Mouse (Mus musculus): ENCODE measurements around the gene Bend7. TPM values are rescaled to one million over a fixed set of nuclear protein-coding genes. Genes with fewer than 3 reads are reported as not detected.

Bend7 gene
- polyA plus RNA-seq, 1 experiment from 2014 or later = 6.4 TPM

DNA sequence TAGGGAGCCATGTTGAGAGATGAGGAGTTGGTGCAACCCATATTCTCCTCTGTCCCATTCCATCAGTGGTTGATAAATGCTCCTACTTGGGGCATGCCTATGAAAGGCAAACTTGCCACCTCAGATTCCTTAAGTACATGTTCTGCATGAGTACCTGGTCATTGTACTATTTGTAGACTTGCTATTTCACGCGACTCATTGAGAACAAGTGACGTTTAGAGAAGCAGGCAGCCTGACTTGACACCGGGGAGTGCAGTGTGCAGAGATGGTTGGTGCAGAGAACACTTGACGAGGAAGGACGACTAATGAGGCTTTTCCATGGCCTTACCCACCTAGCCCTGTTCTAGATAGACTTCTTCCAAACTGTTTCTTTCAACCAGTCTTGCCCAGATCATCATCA lies 34.3 kb downstream of the Bend7 start:
- ATAC-seq (ENCODE audit: low FRiP score) = no peak

DNA sequence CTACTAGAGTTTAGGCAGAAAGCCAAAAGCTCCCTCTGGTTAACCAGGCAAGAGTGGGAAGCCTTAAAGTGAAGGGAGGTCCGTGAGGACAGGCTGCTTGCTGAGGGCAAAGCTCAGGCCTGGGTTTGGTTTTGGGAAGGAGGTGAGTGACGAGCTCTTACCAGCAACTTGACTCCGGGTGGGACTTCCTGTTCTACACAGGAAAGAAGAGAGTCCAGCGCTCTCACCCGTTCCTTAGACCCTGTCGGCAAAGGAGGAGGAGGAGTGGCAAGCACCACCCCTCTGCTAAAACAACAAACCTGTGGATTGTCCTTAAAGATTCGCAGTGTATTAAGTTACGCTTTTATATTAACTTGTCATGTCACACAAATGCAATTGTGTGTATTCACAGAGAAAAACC lies 38.1 kb downstream of the Bend7 start:
- ATAC-seq (ENCODE audit: low FRiP score) = no peak
- H3K4me1 ChIP-seq = no peaks in the 10 kb centered on the region
- no peak overlapping the region for H3K4me3 ChIP-seq
- H3K4me2 ChIP-seq (replicated peaks) = no peak overlapping the region
- no peaks in the 10 kb centered on the region for H3K27me3 ChIP-seq
- no peaks in the 10 kb centered on the region for H3K9me3 ChIP-seq (replicated peaks)
- H3K27ac ChIP-seq = no peak overlapping the region
- H3K36me3 ChIP-seq = no peaks in the 10 kb centered on the region
- H3K9ac ChIP-seq = no peak overlapping the region
- 78% methylated on average over 8 of the region's 8 CpGs for WGBS

More for the DNA sequence above, 34.3 kb downstream of the Bend7 start:
- no peak overlapping the region for H3K4me2 ChIP-seq (replicated peaks)
- H3K27me3 ChIP-seq = no peaks in the 10 kb centered on the region
- 88% methylated on average over 6 of the region's 6 CpGs for WGBS
- no peak overlapping the region for H3K9ac ChIP-seq
- H3K9me3 ChIP-seq (replicated peaks) = no peaks in the 10 kb centered on the region
- 0 out of 2 replicates have a peak, but pooled peaks cover 2% of the 10 kb centered on the region for H3K4me1 ChIP-seq
- no peak overlapping the region for H3K27ac ChIP-seq
- no peaks in the 10 kb centered on the region for H3K36me3 ChIP-seq
- H3K4me3 ChIP-seq = no peak overlapping the region

DNA sequence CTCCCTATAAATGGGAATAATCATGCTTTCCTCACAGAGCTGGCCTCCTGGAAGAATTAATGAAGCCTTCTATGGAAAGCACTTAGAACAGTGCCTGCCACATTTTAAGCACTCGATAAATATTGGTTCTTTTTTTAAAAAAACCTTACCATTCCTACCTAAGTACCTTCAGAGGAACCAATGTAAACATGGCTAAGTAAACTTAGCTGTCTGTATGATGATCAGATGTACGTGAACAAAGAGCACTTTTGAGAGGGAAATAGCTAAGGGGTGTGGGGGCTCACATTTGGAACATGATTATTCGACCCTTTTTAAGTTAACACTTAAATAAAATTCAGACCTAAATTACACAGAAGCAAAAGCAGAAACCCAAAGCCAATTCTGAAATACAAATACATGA lies 39.6 kb downstream of the Bend7 start:
- Histone ChIP-seq H3K27me3 (no peaks in the 10 kb centered on the region), H3K4me1 (no peaks in the 10 kb centered on the region), H3K27ac (no peak overlapping the region), H3K9me3 (replicated peaks) (no peaks in the 10 kb centered on the region), H3K36me3 (no peaks in the 10 kb centered on the region), H3K4me2 (replicated peaks) (no peak overlapping the region), H3K9ac (no peak overlapping the region), H3K4me3 (no peak overlapping the region)
- no peak for ATAC-seq (ENCODE audit: low FRiP score)
- WGBS = 86% methylated on average over 3 of the region's 3 CpGs

DNA sequence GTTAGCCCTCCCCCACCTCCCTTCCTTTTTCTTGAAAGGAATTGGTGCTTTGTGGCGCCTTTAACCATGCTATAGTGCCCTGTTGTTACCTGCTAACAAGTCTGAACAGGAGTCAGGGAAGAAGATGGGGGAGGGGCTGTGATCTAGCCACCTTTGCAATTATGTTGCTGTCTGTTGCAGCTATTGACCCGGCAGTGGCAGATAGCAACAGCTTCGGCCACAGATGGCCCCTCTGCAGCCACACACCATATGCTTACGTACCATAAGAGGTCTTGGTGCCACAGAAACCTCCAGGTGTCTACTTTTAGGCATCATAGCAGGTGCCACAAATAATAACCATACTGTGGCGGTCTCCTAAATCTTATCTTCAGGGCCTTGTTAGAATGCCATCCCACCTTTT lies 43.1 kb downstream of the Bend7 start:
- Histone ChIP-seq H3K4me3 (no peak overlapping the region), H3K27ac (no peak overlapping the region), H3K4me2 (replicated peaks) (no peak overlapping the region), H3K36me3 (0 out of 2 replicates have a peak, but pooled peaks cover 3% of the 10 kb centered on the region), H3K9ac (no peak overlapping the region), H3K4me1 (no peaks in the 10 kb centered on the region), H3K9me3 (replicated peaks) (no peaks in the 10 kb centered on the region), H3K27me3 (no peaks in the 10 kb centered on the region)
- ATAC-seq (ENCODE audit: low FRiP score) = no peak
- 71% methylated on average over 5 of the region's 5 CpGs for WGBS

DNA sequence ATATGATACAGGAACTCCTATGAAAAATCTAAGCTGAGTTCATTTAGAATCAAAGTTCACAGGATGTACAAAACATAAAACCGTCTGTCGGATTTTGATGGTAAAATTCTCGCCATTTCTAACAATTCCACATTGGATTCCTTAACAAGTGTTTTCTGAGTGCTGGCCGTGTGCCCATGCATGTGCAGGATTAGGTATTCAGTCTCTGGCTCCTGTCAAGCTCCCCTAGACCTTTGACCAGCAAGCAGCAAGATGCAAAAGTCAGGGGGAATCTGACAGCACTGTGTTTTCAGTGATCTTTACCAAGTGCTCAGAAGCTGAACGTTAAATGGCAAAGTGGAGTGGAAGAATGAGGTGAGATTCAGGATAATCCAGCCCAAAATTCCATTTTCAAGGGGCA lies 44.3 kb downstream of the Bend7 start:
- Histone ChIP-seq H3K9ac (no peak overlapping the region), H3K36me3 (0 out of 2 replicates have a peak, but pooled peaks cover 3% of the 10 kb centered on the region), H3K4me2 (replicated peaks) (no peak overlapping the region), H3K4me3 (no peak overlapping the region), H3K4me1 (no peaks in the 10 kb centered on the region), H3K27me3 (no peaks in the 10 kb centered on the region), H3K9me3 (replicated peaks) (no peaks in the 10 kb centered on the region), H3K27ac (no peak overlapping the region)
- WGBS = 83% methylated on average over 5 of the region's 5 CpGs
- ATAC-seq (ENCODE audit: low FRiP score) = no peak

DNA sequence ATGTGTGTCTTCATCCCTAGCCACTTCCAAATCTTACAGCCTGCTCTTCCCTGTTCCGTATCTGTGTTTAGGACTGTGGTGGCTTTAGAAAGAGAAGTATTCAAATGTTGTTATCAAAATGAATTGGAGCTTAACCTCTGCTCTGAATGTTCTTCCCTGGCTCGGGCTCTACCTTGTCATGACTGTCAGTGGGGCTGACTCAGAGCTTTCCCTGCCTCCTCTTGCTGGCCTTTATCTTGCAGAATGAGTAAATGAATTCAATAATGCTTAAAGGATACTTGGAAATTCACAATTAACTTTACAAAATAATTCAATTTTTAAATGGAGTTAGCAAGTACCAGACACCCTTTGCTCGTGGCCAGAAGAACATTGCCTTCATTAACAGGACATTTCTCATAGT lies 46.4 kb downstream of the Bend7 start:
- WGBS = 93% methylated on average over 3 of the region's 3 CpGs
- Histone ChIP-seq H3K27ac (no peak overlapping the region), H3K27me3 (no peaks in the 10 kb centered on the region), H3K36me3 (0 out of 2 replicates have a peak, but pooled peaks cover 3% of the 10 kb centered on the region), H3K9me3 (replicated peaks) (no peaks in the 10 kb centered on the region), H3K4me3 (no peak overlapping the region), H3K4me2 (replicated peaks) (no peak overlapping the region), H3K4me1 (no peaks in the 10 kb centered on the region), H3K9ac (no peak overlapping the region)
- no peak for ATAC-seq (ENCODE audit: low FRiP score)

DNA sequence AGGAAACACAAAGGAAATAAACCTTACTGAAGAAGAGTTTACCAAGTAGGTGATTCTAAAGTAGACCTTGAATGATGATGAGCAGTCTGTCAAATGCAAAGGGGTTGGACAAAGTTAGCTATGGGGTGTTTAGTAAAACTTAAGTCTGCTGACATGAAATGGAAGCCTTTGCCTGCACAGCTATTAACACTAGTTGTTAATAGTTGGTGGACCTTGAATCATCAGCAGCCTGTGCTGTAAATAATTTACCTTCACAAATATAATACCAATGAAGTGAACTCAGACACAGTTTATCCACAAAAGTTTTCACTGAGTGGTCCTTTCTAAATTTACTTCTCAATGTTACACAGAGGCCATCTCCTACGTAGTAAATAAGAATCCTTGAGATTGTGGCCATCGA lies 52.7 kb downstream of the Bend7 start:
- Histone ChIP-seq H3K4me3 (no peak overlapping the region), H3K9me3 (replicated peaks) (no peaks in the 10 kb centered on the region), H3K4me2 (replicated peaks) (no peak overlapping the region), H3K36me3 (no peaks in the 10 kb centered on the region), H3K9ac (no peak overlapping the region), H3K27me3 (no peaks in the 10 kb centered on the region), H3K4me1 (no peaks in the 10 kb centered on the region), H3K27ac (no peak overlapping the region)
- WGBS = 90% methylated on average over 2 of the region's 2 CpGs
- no peak for ATAC-seq (ENCODE audit: low FRiP score)

DNA sequence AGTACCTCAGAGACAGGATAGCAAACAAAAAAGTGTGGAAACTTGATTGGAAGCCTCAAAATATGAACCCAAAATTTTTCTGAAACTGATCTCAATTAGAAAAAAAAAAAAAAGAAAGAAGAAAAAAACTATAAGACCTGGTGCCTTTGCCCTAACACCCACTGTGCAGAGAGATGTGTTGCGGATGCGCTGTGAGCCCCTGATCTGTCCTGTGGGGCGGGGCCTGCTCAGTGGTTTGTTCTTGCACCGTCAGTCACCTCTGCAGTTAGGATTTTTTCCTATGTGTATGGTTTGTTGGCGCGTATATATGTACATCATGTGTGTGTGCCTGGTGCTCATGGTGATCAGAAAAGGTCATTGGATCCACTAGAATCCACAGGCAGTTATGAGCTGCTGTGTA lies 56.3 kb downstream of the Bend7 start:
- Histone ChIP-seq H3K4me3 (no peak overlapping the region), H3K4me2 (replicated peaks) (no peak overlapping the region), H3K9ac (no peak overlapping the region), H3K27ac (no peak overlapping the region), H3K9me3 (replicated peaks) (no peaks in the 10 kb centered on the region), H3K4me1 (no peaks in the 10 kb centered on the region), H3K27me3 (no peaks in the 10 kb centered on the region), H3K36me3 (no peaks in the 10 kb centered on the region)
- 93% methylated on average over 6 of the region's 6 CpGs for WGBS
- no peak for ATAC-seq (ENCODE audit: low FRiP score)

DNA sequence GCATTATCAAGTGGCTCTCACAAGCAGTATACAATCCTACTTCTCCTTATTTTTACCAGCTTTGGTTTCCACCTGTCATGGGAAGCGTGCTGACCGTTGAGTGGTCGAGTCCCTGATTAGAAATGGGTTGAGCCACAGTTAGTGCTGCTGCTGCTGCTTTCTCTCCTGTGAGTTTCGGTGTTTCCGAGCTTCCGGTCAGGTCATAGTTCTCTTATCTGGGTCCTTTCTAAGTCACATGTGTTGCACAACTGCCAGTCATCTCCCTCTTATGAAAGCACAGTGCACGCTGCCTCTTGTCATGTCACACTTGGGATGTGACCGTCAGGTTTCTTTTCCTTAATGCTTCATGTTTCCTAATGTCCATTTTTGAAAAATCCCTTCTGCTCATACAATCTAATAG lies 59.7 kb downstream of the Bend7 start:
- no peak overlapping the region for H3K27ac ChIP-seq
- no peak overlapping the region for H3K4me2 ChIP-seq (replicated peaks)
- no peaks in the 10 kb centered on the region for H3K36me3 ChIP-seq
- no peaks in the 10 kb centered on the region for H3K9me3 ChIP-seq (replicated peaks)
- 91% methylated on average over 8 of the region's 8 CpGs for WGBS
- no peak overlapping the region for H3K9ac ChIP-seq
- H3K4me1 ChIP-seq = no peaks in the 10 kb centered on the region
- H3K4me3 ChIP-seq = no peak overlapping the region
- H3K27me3 ChIP-seq = no peaks in the 10 kb centered on the region
- ATAC-seq (ENCODE audit: low FRiP score) = no peak

DNA sequence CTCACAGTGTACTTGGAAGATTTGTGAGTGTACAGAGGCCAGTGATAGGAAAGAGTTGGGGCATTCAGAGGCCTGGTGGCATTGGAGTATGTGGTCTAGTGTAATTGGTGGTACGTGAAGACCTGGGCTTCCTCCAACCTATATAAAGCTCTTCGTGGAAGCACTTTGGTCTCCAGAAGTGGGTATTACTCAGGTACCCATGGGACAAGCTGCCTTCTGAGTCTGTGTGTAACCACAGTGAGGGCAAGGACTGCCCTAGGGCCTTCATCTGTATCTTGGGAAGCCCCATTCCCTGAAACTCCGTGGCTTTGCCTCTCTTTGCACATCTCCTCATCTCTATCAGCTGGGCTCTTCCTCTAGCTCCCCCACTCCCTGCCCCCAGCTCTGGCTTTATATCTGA lies 64.0 kb downstream of the Bend7 start:
- 89% methylated on average over 3 of the region's 3 CpGs for WGBS
- H3K4me1 ChIP-seq = peaks cover 7% of the 10 kb centered on the region

DNA sequence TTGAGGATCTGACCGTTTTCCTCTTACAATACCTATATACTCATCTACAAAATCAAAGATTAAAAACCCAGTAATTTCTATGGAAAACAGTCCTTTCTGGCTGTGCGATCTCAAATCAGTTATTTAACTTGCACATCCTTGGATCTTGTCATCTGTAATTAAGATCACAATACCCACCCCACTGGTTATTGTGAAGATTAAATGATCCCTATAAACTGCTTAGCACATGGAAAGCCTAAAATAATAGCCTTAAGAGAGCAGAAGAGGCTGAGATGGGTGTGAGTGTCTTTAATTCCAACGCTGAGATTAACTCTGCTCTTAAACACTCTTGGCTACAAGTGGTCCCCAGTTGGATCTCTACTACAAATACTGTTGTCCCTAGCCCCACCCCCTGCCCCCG lies 64.8 kb downstream of the Bend7 start:
- Histone ChIP-seq H3K4me1 (peaks cover 7% of the 10 kb centered on the region), H3K9me3 (replicated peaks) (no peaks in the 10 kb centered on the region), H3K27me3 (no peaks in the 10 kb centered on the region), H3K9ac (no peak overlapping the region), H3K36me3 (no peaks in the 10 kb centered on the region), H3K4me2 (replicated peaks) (no peak overlapping the region), H3K27ac (0 out of 2 replicates have a peak overlapping the region, but pooled peaks have one; percentile 52), H3K4me3 (no peak overlapping the region)
- WGBS = 69% methylated on average over 4 of the region's 4 CpGs
- ATAC-seq (ENCODE audit: low FRiP score) = no peak

More for the DNA sequence above, 64.0 kb downstream of the Bend7 start:
- no peaks in the 10 kb centered on the region for H3K9me3 ChIP-seq (replicated peaks)
- no peak overlapping the region for H3K27ac ChIP-seq
- no peaks in the 10 kb centered on the region for H3K36me3 ChIP-seq
- no peak for ATAC-seq (ENCODE audit: low FRiP score)
- H3K27me3 ChIP-seq = no peaks in the 10 kb centered on the region
- H3K4me2 ChIP-seq (replicated peaks) = no peak overlapping the region
- no peak overlapping the region for H3K9ac ChIP-seq
- no peak overlapping the region for H3K4me3 ChIP-seq

DNA sequence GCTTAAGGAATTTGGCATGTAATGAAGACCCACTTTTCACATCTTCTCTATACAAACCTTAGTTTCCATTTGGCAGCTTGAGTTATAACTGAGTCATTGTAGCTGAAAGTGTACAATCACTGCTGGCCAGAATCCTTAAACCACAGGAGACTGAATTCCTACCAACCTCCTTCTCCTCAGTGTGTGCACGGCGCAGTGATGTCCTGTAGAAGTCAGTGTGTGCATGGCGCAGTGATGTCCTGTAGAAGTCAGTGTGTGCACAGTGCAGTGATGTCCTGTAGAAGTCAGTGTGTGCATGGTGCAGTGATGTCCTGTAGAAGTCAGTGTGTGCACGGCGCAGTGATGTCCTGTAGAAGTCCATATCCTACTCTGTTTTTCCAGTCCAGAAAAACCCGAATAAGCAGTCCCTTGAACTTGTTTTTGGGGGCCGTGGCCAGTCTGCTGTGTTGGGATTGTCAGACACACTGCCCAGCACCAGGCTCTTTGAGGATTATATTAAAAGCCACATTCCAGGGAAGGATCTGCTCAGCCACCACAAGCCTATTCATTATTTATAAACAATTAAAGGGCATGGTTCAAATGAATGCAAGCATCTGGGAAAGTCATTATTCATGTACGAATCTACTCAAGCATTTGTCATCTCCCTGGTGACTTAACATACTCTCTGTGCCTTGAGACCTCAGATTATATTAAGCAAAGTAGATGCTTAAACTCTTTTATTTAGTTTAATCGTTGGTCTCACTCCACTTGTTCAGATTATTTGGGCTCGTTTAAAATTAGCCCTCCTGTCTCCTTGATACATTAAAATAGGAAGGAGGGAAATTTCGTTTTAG lies 65.4 kb downstream of the Bend7 start:
- H3K9me3 ChIP-seq (replicated peaks) = no peaks in the 10 kb centered on the region
- H3K9ac ChIP-seq = no peak overlapping the region
- no peaks in the 10 kb centered on the region for H3K36me3 ChIP-seq
- 72% methylated on average over 11 of the region's 11 CpGs for WGBS
- ATAC-seq (ENCODE audit: low FRiP score) = peak; percentile 59; the same call in 1 of the 2 replicates
- no peaks in the 10 kb centered on the region for H3K27me3 ChIP-seq
- H3K4me2 ChIP-seq (replicated peaks) = no peak overlapping the region
- H3K4me1 ChIP-seq = peaks cover 7% of the 10 kb centered on the region
- H3K4me3 ChIP-seq = no peak overlapping the region
- H3K27ac ChIP-seq = peak overlapping the region; percentile 52; the same call in 1 of the 2 replicates

DNA sequence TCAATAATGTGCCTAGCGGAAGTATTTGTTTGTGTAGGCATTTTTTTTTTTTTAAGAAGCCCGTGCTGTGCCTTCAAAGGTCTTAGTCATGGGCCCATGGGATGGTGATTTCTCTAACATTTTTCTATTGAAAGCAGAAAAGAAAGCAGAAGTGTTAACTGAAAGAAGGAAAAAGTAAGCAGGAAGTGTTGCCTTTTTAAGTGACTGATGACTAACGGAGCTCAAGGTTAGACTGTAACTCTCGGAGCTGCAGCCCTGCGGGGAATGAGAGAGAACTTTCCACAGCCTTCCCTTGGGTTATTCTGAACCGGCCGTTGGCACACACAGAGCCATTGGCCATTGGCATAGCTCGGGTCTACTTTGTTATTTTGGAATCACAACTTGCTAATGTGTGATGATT lies 66.4 kb downstream of the Bend7 start:
- Histone ChIP-seq H3K9me3 (replicated peaks) (no peaks in the 10 kb centered on the region), H3K4me3 (no peak overlapping the region), H3K27me3 (no peaks in the 10 kb centered on the region), H3K9ac (no peak overlapping the region), H3K27ac (no peak overlapping the region), H3K36me3 (no peaks in the 10 kb centered on the region), H3K4me2 (replicated peaks) (no peak overlapping the region), H3K4me1 (peaks cover 7% of the 10 kb centered on the region)
- 72% methylated on average over 8 of the region's 8 CpGs for whole genome bisulfite sequencing
- no peak for ATAC-seq (ENCODE audit: low FRiP score)

Measured in hindbrain, embryonic 12.5 days (tissue).